Mouse (Mus musculus) stomach, postnatal 0 days (tissue): Measurements from ENCODE around the gene Nubp2. TPM values are rescaled to one million over a fixed set of nuclear protein-coding genes. Genes with fewer than 3 reads are reported as not detected.
A peak's percentile ranks its signal among the peaks of the same experiment; 100 is the strongest.

Experiments
- ATAC-seq: fragments of 200-750 bp; cut with Nextera tagmentation; 2 replicates; pipeline ENCODE4 v1.8.0; 2017; ENCODE audit not compliant: low FRiP score, low TSS enrichment
- DNase-seq: peaks from one replicate; pipeline ENCODE4 v3.0.0-alpha.2; 2016; ENCODE audit warnings: low spot score
- H3K27ac ChIP-seq: fragments of 300-500 bp; sonication (generic); replicated peaks from 2 replicates; pipeline ENCODE4 v1.5.1; 2014; ENCODE audit warnings: mild to moderate bottlenecking, control low read depth
- H3K27me3 ChIP-seq: fragments of 300-500 bp; sonication (generic); 2 replicates; pipeline ENCODE4 v1.6.1; 2014; ENCODE audit warnings: low read length; ENCODE audit not compliant: control insufficient read depth, insufficient read depth
- H3K36me3 ChIP-seq: fragments of 300-500 bp; sonication (generic); 2 replicates; pipeline ENCODE4 v1.6.1; 2014; ENCODE audit warnings: low read length, mixed read lengths; ENCODE audit not compliant: control insufficient read depth, insufficient read depth
- H3K4me1 ChIP-seq: fragments of 300-500 bp; sonication (generic); replicated peaks from 2 replicates; pipeline ENCODE4 v1.6.1; 2014; ENCODE audit warnings: antibody characterized with exemption; ENCODE audit not compliant: control insufficient read depth, insufficient read depth
- H3K4me2 ChIP-seq: fragments of 300-500 bp; sonication (generic); replicated peaks from 2 replicates; pipeline ENCODE4 v1.6.1; 2014; ENCODE audit warnings: low read depth, mild to moderate bottlenecking, control low read depth, moderate library complexity
- H3K4me3 ChIP-seq: fragments of 300-500 bp; sonication (generic); 2 replicates; pipeline ENCODE4 v1.5.1; 2014; ENCODE audit warnings: low read depth, low read length, control low read depth
- H3K9ac ChIP-seq: fragments of 300-500 bp; sonication (generic); 2 replicates; pipeline ENCODE4 v1.6.1; 2014; ENCODE audit warnings: mild to moderate bottlenecking, low read length, control low read depth, mixed read lengths
- H3K9me3 ChIP-seq: fragments of 300-500 bp; sonication (generic); 2 replicates; pipeline ENCODE4 v1.6.1; 2016; ENCODE audit warnings: low read length; ENCODE audit not compliant: control insufficient read depth
- CTCF ChIP-seq: IDR thresholded peaks from 2 replicates; pipeline ENCODE4 v1.5.1; 2016; ENCODE audit warnings: antibody characterized with exemption, low read depth, mild to moderate bottlenecking, moderate library complexity
- EP300 ChIP-seq: optimal IDR thresholded peaks from 2 replicates; pipeline ENCODE3; 2016; ENCODE audit warnings: antibody characterized with exemption
- WGBS: fragments of 180-500 bp; shearing (Covaris S2); extraction: QIAGEN DNeasy Blood & Tissue Kit; methylation state at CpG from one replicate; pipeline ENCODE4 v1.1.7; 2014; 5-methylcytosine and 5-hydroxymethylcytosine counted together
- polyA plus RNA-seq: library from polyadenylated mRNA; unstranded; fragments of >200 nt; fragmentation: Nextera tagmentation; extraction: Ambion mirVana; gene quantifications from 2 replicates; pipeline ENCODE4 v1.2.1, GENCODE M21; 2015

Nubp2 gene
- polyA plus RNA-seq, 1 experiment from 2014 or later, result 39.4 TPM

DNA sequence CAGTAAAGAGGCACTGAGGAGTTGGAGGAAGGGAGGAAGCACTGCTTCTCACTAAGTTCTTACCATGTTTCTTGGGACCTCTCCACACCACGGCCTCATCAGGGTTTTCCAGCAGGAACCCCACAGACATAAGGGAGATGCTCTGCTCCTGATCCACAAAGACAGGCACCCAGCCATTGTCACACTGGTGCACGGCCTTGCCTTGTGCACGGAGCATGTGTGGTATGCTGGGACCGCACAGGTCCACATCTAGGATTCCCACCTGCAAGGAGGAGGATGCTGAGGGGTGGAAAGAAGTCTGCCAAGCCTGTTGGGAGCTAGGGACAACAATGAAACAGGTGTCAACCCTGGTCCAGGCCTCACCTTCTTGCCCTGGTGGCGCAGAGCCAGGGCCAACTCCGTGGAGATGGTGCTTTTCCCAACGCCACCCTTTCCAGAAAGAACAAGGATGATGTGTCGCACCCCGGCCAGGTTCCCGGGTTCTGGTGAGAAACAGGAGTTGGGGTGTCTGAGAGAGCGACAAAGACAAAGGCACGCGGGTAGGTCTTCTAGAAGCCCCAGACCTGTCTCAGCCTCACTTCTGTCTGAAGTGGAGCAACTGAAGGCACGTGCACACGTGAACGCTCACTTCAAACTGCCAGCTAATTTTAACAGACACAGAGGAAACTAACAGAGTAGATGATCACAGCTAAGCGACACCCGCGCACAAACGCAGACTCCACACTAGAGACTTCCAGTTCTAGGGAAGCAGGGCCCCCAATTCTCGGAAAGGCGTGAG is 604 bp downstream of the Nubp2 start:
- no peak for DNase-seq
- Histone ChIP-seq H3K4me2 (peak overlapping the region; percentile 88), H3K36me3 (peaks cover 10% of the 10 kb centered on the region), H3K9me3 (no peaks in the 10 kb centered on the region), H3K27ac (no peak overlapping the region), H3K27me3 (no peaks in the 10 kb centered on the region), H3K9ac (peak overlapping the region; percentile 83), H3K4me3 (peak overlapping the region; percentile 83), H3K4me1 (peaks cover 3% of the 10 kb centered on the region)
- WGBS, result 23% methylated on average over 22 of the region's 22 CpGs
- no peak for TF ChIP-seq EP300
- no peak for TF ChIP-seq CTCF
- ATAC-seq, result no peak

DNA sequence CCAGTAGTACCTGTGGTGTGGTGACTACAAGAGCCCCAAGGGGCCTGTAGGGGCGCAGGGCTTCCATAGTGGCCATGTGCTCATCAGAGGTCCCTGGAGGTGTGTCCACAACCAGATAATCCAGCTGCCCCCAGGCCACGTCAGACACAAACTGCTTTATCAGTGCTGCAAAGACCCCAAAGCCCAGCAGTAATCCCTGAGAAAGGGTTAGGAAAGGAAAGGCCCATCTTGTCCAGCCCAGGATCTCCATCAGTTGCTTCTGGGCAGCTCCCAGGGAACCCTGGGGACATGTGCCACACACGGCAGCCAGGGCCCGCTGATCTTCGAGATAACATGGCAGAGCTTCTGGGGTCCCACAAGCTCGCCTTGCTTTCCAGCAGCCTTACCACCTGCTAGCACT is 1.8 kb downstream of the Nubp2 start:
- WGBS, result 84% methylated on average over 6 of the region's 6 CpGs
- Histone ChIP-seq H3K4me3 (no peak overlapping the region), H3K9me3 (no peaks in the 10 kb centered on the region), H3K27me3 (no peaks in the 10 kb centered on the region), H3K4me1 (peaks cover 3% of the 10 kb centered on the region), H3K27ac (no peak overlapping the region), H3K4me2 (no peak overlapping the region), H3K9ac (no peak overlapping the region), H3K36me3 (peaks cover 6% of the 10 kb centered on the region)
- no peak for DNase-seq
- ATAC-seq, result no peak
- TF ChIP-seq CTCF (no peak), EP300 (no peak)

DNA sequence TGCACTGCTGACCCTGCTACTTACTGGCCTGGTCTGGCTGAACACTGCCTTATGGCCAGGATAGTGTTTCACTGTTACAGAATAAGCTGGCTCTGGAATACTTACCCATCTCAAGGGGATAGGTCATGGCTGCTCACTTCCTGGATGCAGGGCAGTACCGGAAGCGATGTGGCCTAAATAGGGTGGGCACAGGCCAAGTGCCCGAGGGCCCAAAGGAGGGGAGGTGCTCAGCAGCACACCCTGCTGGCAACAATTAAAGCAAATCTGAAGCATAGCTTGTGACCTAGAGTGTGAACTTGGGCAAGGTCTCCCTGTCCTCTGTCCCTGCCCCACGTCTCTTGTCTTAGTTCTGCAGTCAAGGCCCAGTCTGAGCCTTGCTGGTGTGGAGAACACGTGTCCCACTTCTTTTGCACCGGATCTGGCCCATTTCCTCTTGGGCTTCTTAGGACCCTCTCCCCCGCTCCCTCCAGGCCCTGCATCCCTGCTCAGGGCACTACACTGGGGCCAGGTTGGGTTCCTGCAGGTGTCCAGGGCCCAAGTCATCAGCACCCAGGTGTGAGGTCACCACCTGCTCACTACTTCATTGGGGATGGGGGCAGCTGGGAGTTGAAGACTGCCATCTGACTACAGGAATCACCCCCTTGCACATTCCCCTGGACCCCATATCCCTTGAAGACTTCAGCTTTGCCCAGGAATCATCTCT is 4.3 kb downstream of the Nubp2 start:
- TF ChIP-seq EP300, result no peak
- peak; percentile 75 for TF ChIP-seq CTCF
- Histone ChIP-seq H3K9ac (no peak overlapping the region), H3K4me2 (no peak overlapping the region), H3K4me3 (no peak overlapping the region), H3K27ac (no peak overlapping the region), H3K27me3 (no peaks in the 10 kb centered on the region), H3K9me3 (no peaks in the 10 kb centered on the region), H3K4me1 (peaks cover 3% of the 10 kb centered on the region), H3K36me3 (peaks cover 6% of the 10 kb centered on the region)
- no peak for ATAC-seq
- WGBS, result 43% methylated on average over 7 of the region's 7 CpGs
- peak; percentile 50 for DNase-seq

DNA sequence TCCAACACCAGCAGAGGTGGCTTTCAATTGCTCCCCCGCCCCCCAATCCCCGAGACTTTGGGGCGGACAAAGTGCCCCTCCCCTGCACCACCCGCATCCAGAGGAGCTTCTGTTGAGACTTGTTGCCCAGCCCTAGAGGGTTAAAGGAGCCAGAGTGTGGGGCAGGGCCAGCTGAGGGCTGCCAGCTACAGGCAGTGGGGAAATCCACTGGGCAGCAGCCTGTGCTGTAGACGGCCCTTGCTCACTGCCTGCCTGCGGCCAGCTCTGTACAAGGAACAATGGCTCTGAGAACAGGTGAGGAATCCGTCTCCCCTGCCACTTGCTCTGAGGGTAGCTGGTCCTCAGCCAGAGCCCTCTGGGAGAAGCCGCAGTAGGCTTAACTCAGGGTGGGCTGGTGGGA is 7.6 kb downstream of the Nubp2 start:
- Histone ChIP-seq H3K27ac (peak overlapping the region; percentile 76), H3K9ac (peak overlapping the region; percentile 53)
- peak; percentile 48 for DNase-seq

DNA sequence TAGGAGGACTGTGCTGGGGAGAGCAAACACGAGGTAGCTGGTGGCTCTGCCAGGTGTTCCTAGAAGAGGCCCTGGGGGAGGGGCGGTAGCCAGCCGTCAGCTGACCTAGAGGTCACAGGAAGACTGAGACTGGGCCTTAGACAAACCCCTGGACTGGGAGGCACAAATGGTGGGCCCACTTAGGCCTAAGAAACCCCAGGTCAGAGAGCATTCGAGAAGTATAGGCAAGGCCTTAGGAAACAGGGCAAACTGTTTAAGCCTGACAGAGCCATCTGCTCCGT is 8.1 kb downstream of the Nubp2 start:
- ATAC-seq, result peak; percentile 74
- Histone ChIP-seq H3K27me3 (no peaks in the 10 kb centered on the region), H3K9ac (peak overlapping the region; percentile 53), H3K27ac (peak overlapping the region; percentile 76), H3K36me3 (peaks cover 4% of the 10 kb centered on the region; the same call in 1 of the 2 replicates), H3K4me3 (0 out of 2 replicates have a peak overlapping the region, but pooled peaks have one; percentile 2), H3K4me2 (peak overlapping the region; percentile 27; the same call in 1 of the 2 replicates), H3K9me3 (no peaks in the 10 kb centered on the region), H3K4me1 (no peaks in the 10 kb centered on the region)
- TF ChIP-seq EP300, result no peak
- TF ChIP-seq CTCF, result no peak
- 14% methylated on average over 5 of the region's 5 CpGs for WGBS
- DNase-seq, result peak; percentile 80

More for the DNA sequence above, 7.6 kb downstream of the Nubp2 start:
- TF ChIP-seq EP300 (no peak), CTCF (no peak)
- WGBS, result 48% methylated on average over 8 of the region's 8 CpGs
- Histone ChIP-seq H3K27me3 (no peaks in the 10 kb centered on the region), H3K4me3 (peak overlapping the region; percentile 2; the same call in 1 of the 2 replicates), H3K4me1 (no peaks in the 10 kb centered on the region), H3K9me3 (no peaks in the 10 kb centered on the region), H3K4me2 (peak overlapping the region; percentile 27; the same call in 1 of the 2 replicates), H3K36me3 (peaks cover 4% of the 10 kb centered on the region)
- ATAC-seq, result peak; percentile 57
